Mouse (Mus musculus): ENCODE measurements around the gene Pld3. TPM values are rescaled to one million over a fixed set of nuclear protein-coding genes. Genes with fewer than 3 reads are reported as not detected.

Gene Pld3
- total and polyA plus RNA-seq, 3 experiments: 11.1 to 22.8 TPM; not detected in 1

GRCm38 (mm10) chr7:27486770-27487697 lies 66.0 kb downstream of the Pld3 start, which contains the start of gene Sertad1 (continued):
- TF ChIP-seq ETS1 (IDR thresholded peaks at IDR 0.05; ENCODE audit: low read depth, low read length): no peak
- TF ChIP-seq GABPA (IDR thresholded peaks at IDR 0.05; ENCODE audit: low read depth, low read length): no peak
- no peak; the same call in 1 of the 2 replicates for TF ChIP-seq SIN3A (IDR thresholded peaks at IDR 0.05; ENCODE audit: low read length)
- no peak for TF ChIP-seq SMC3 (IDR thresholded peaks at IDR 0.05; ENCODE audit: low read depth, low read length)
- no peak for TF ChIP-seq MYC (IDR thresholded peaks at IDR 0.05; ENCODE audit: low read depth, low read length)
- TF ChIP-seq MAZ (IDR thresholded peaks at IDR 0.05; ENCODE audit: low read depth, low read length): peak; percentile 94
- peak; percentile 88 for TF ChIP-seq NRF1 (IDR thresholded peaks at IDR 0.05; ENCODE audit: insufficient read depth, low read depth, low read length, poor library complexity, severe bottlenecking)
- TF ChIP-seq E2F4 (IDR thresholded peaks at IDR 0.05; ENCODE audit: borderline replicate concordance, low read depth, low read length): no peak
- TF ChIP-seq RAD21 (IDR thresholded peaks at IDR 0.05; ENCODE audit: low read depth, low read length): no peak
- TF ChIP-seq HCFC1 (IDR thresholded peaks at IDR 0.05; ENCODE audit: low read depth, low read length): peak; percentile 33
- no peak for TF ChIP-seq JUND (IDR thresholded peaks at IDR 0.05; ENCODE audit: low read depth, low read length)
- TF ChIP-seq ELF1 (IDR thresholded peaks at IDR 0.05; ENCODE audit: low read depth, low read length): peak; percentile 63
- TF ChIP-seq USF2 (IDR thresholded peaks at IDR 0.05; ENCODE audit: borderline replicate concordance in 1 of 2, insufficient read depth in 1 of 2, low read depth in 1 of 2, low read length in 2 of 2): no peak
- peak; percentile 73; the same call in 1 of the 2 replicates for TF ChIP-seq MXI1 (IDR thresholded peaks at IDR 0.05; ENCODE audit: low read depth, low read length)

- no peaks in the 10 kb centered on the region for H3K9me3 ChIP-seq (replicated peaks; ENCODE audit: insufficient read depth, low read length)
- H3K79me2 ChIP-seq (ENCODE audit: control insufficient read depth, insufficient read depth, low read length, poor library complexity): peaks cover 10% of the 10 kb centered on the region
- peak overlapping the region; percentile 66 for H3K9ac ChIP-seq (ENCODE audit: control insufficient read depth, low read depth, low read length, poor library complexity, severe bottlenecking)
- peak; percentile 87 for DNase-seq (ENCODE audit: low read depth, low spot score)
- H3K4me1 ChIP-seq (ENCODE audit: control insufficient read depth in 1 of 2, insufficient read depth in 2 of 2, low read length in 2 of 2): peaks cover 14 to 32% of the 10 kb centered on the region in 2 experiments
- H3K27me3 ChIP-seq (ENCODE audit: control insufficient read depth in 1 of 2, insufficient read depth in 2 of 2, low read length in 2 of 2): no peaks in the 10 kb centered on the region
- peaks cover 0 to 39% of the 10 kb centered on the region in 2 experiments; a peak in 2 of 4 replicates for H3K36me3 ChIP-seq (ENCODE audit: control insufficient read depth in 1 of 2, insufficient read depth in 2 of 2, low read length in 2 of 2)
- peak overlapping the region; percentile 62 for H3K27ac ChIP-seq (ENCODE audit: control insufficient read depth, low read depth, low read length)
- peak overlapping the region; percentile 57 to 74 for H3K4me3 ChIP-seq (ENCODE audit: control insufficient read depth in 1 of 2, insufficient read depth in 1 of 2, low read depth in 2 of 2, low read length in 2 of 2)
- TF ChIP-seq USF2 (IDR thresholded peaks at IDR 0.05; ENCODE audit: borderline replicate concordance in 1 of 2, insufficient read depth in 1 of 2, low read depth in 1 of 2, low read length in 2 of 2) (no peak), POLR2A (IDR thresholded peaks at IDR 0.05; ENCODE audit: control insufficient read depth in 1 of 2, insufficient read depth in 1 of 2, low read depth in 1 of 2, low read length in 2 of 2, poor library complexity in 1 of 2) (no peak), MEF2A (IDR thresholded peaks at IDR 0.05; ENCODE audit: extremely low read depth, insufficient replicate concordance, low read depth, low read length, poor library complexity, severe bottlenecking) (no peak), ZC3H11A (IDR thresholded peaks at IDR 0.05; ENCODE audit: low read depth, low read length) (no peak), MXI1 (IDR thresholded peaks at IDR 0.05; ENCODE audit: low read depth, low read length) (peak; percentile 58), MAFK (IDR thresholded peaks at IDR 0.05; ENCODE audit: borderline replicate concordance, low read depth, low read length) (no peak), MAZ (IDR thresholded peaks at IDR 0.05; ENCODE audit: low read depth, low read length) (no peak), RAD21 (IDR thresholded peaks at IDR 0.05; ENCODE audit: low read depth, low read length) (no peak), HCFC1 (IDR thresholded peaks at IDR 0.05; ENCODE audit: low read depth, low read length) (peak; percentile 36; the same call in 1 of the 2 replicates), USF1 (IDR thresholded peaks at IDR 0.05; ENCODE audit: low read depth, low read length) (no peak), NELFE (IDR thresholded peaks at IDR 0.05; ENCODE audit: low read depth, low read length) (no peak), CHD1 (IDR thresholded peaks at IDR 0.05; ENCODE audit: low read depth, low read length) (peak; percentile 90; the same call in 1 of the 2 replicates), SMC3 (IDR thresholded peaks at IDR 0.05; ENCODE audit: low read depth, low read length) (no peak), UBTF (IDR thresholded peaks at IDR 0.05; ENCODE audit: borderline replicate concordance, insufficient read depth, low read depth, low read length) (no peak), MAX (IDR thresholded peaks at IDR 0.05; ENCODE audit: low read length) (no peak), GABPA (IDR thresholded peaks at IDR 0.05; ENCODE audit: low read depth, low read length) (no peak), JUND (IDR thresholded peaks at IDR 0.05; ENCODE audit: low read depth, low read length) (no peak), ZMIZ1 (IDR thresholded peaks at IDR 0.05; ENCODE audit: low read depth, low read length) (no peak), BHLHE40 (IDR thresholded peaks at IDR 0.05; ENCODE audit: borderline replicate concordance, low read depth, low read length) (no peak), EP300 (IDR thresholded peaks at IDR 0.05; ENCODE audit: low read depth in 1 of 2, low read length in 2 of 2) (no peak; a peak in 1 of 4 replicates), ETS1 (IDR thresholded peaks at IDR 0.05; ENCODE audit: low read depth, low read length) (peak; percentile 24; the same call in 1 of the 2 replicates), MYB (IDR thresholded peaks at IDR 0.05; ENCODE audit: low read depth, low read length) (no peak), ZNF384 (IDR thresholded peaks at IDR 0.05; ENCODE audit: low read depth, low read length) (peak; percentile 96), SIN3A (IDR thresholded peaks at IDR 0.05; ENCODE audit: low read length) (peak; percentile 85)
Measured at GRCm38 (mm10) chr7:27486102-27486769, 66.8 kb downstream of the Pld3 start.
